Mouse (Mus musculus): ENCODE results near the gene Cdh1. TPM values are rescaled to one million over a fixed set of nuclear protein-coding genes. Genes with fewer than 3 reads are reported as not detected.

Gene Cdh1
- polyA plus RNA-seq, 1 experiment from 2014 or later: 1.7 TPM

GRCm38 (mm10) chr8:106614704-106615103, 11.6 kb downstream of the Cdh1 start:
- H3K9ac ChIP-seq (ENCODE audit: low read depth, low read length): no peak overlapping the region
- no peaks in the 10 kb centered on the region for H3K36me3 ChIP-seq (ENCODE audit: control insufficient read depth, insufficient read depth, low read length)
- peaks cover 5% of the 10 kb centered on the region for H3K4me1 ChIP-seq (ENCODE audit: control insufficient read depth, insufficient read depth, low read length)
- no peaks in the 10 kb centered on the region for H3K27me3 ChIP-seq (ENCODE audit: control insufficient read depth, insufficient read depth, low read length)
- 53% methylated on average over 5 of the region's 5 CpGs for WGBS (ENCODE audit: insufficient replicate concordance)
- ATAC-seq (replicated peaks; ENCODE audit: insufficient number of reproducible peaks, low FRiP score, low TSS enrichment): no peak
- H3K4me2 ChIP-seq: no peak overlapping the region
- no peak overlapping the region for H3K27ac ChIP-seq (ENCODE audit: low read depth, low read length)
- no peaks in the 10 kb centered on the region for H3K9me3 ChIP-seq (replicated peaks; ENCODE audit: control insufficient read depth, low read length)
- H3K4me3 ChIP-seq (ENCODE audit: low read depth, low read length): no peak overlapping the region

- no peak for ATAC-seq (replicated peaks; ENCODE audit: insufficient number of reproducible peaks, low FRiP score, low TSS enrichment)
- peaks cover 8% of the 10 kb centered on the region for H3K4me1 ChIP-seq (ENCODE audit: control insufficient read depth, insufficient read depth, low read length)
- no peak overlapping the region for H3K4me2 ChIP-seq
- H3K36me3 ChIP-seq (ENCODE audit: control insufficient read depth, insufficient read depth, low read length): no peaks in the 10 kb centered on the region
- no peak overlapping the region for H3K27ac ChIP-seq (ENCODE audit: low read depth, low read length)
- 73% methylated on average over 10 of the region's 10 CpGs for WGBS (ENCODE audit: insufficient replicate concordance)
- H3K9me3 ChIP-seq (replicated peaks; ENCODE audit: control insufficient read depth, low read length): no peaks in the 10 kb centered on the region
- H3K27me3 ChIP-seq (ENCODE audit: control insufficient read depth, insufficient read depth, low read length): no peaks in the 10 kb centered on the region
- H3K4me3 ChIP-seq (ENCODE audit: low read depth, low read length): no peak overlapping the region
- no peak overlapping the region for H3K9ac ChIP-seq (ENCODE audit: low read depth, low read length)
Observed at GRCm38 (mm10) chr8:106615661-106616299, 12.6 kb downstream of the Cdh1 start.

GRCm38 (mm10) chr8:106616679-106617078, 13.5 kb downstream of the Cdh1 start:
- Histone ChIP-seq H3K36me3 (ENCODE audit: control insufficient read depth, insufficient read depth, low read length) (no peaks in the 10 kb centered on the region), H3K4me2 (no peak overlapping the region), H3K27me3 (ENCODE audit: control insufficient read depth, insufficient read depth, low read length) (no peaks in the 10 kb centered on the region), H3K27ac (ENCODE audit: low read depth, low read length) (no peak overlapping the region), H3K4me1 (ENCODE audit: control insufficient read depth, insufficient read depth, low read length) (peaks cover 8% of the 10 kb centered on the region), H3K4me3 (ENCODE audit: low read depth, low read length) (no peak overlapping the region), H3K9me3 (replicated peaks; ENCODE audit: control insufficient read depth, low read length) (no peaks in the 10 kb centered on the region), H3K9ac (ENCODE audit: low read depth, low read length) (no peak overlapping the region)
- no peak for ATAC-seq (replicated peaks; ENCODE audit: insufficient number of reproducible peaks, low FRiP score, low TSS enrichment)
- WGBS (ENCODE audit: insufficient replicate concordance): 49% methylated on average over 4 of the region's 4 CpGs

DNA sequence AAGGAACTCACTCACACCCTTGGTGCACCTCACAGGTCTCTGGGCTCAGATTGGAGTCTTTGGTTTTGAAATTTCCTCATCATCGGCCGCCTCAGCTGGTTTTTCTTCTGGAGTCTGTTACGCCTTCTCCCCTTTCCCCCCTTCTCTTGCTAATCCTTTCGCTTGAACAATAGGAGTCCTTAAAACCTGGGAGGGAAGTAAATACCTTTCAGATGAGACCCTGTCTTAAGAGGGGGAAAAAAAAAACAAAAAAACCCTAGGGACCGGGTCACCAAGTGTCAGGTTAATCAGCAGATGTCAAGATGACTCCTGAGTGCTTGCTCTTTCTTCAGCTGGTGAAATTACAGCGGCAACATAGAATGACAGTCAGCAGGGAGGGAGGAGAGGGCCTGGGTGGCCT, 14.0 kb downstream of the Cdh1 start:
- Histone ChIP-seq H3K4me3 (ENCODE audit: low read depth, low read length) (no peak overlapping the region), H3K4me2 (no peak overlapping the region), H3K9ac (ENCODE audit: low read depth, low read length) (no peak overlapping the region), H3K27me3 (ENCODE audit: control insufficient read depth, insufficient read depth, low read length) (no peaks in the 10 kb centered on the region), H3K36me3 (ENCODE audit: control insufficient read depth, insufficient read depth, low read length) (no peaks in the 10 kb centered on the region), H3K4me1 (ENCODE audit: control insufficient read depth, insufficient read depth, low read length) (peaks cover 8% of the 10 kb centered on the region), H3K9me3 (replicated peaks; ENCODE audit: control insufficient read depth, low read length) (no peaks in the 10 kb centered on the region), H3K27ac (ENCODE audit: low read depth, low read length) (no peak overlapping the region)
- ATAC-seq (replicated peaks; ENCODE audit: insufficient number of reproducible peaks, low FRiP score, low TSS enrichment): no peak
- WGBS (ENCODE audit: insufficient replicate concordance): 31% methylated on average over 6 of the region's 6 CpGs

DNA sequence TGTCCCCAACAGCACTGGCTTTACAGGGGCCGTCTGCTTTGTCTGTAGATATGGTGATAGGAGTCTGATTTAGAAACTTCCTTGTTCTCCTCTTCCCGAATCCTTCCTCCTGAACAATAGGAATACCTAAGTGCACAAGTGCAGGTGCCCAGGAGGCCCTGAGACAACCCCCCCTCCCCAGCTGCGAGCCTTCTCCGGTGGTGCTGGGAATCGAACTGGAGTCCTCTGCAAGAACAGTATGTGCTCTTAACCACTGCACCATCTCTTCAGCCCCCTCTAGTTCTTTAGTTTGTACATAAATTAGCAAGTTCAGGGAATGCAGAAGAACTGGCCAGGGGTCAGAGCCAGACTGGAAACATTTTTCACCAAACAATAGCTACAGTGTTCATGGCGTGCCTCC, 14.7 kb downstream of the Cdh1 start:
- 67% methylated on average over 6 of the region's 6 CpGs for WGBS (ENCODE audit: insufficient replicate concordance)
- H3K27me3 ChIP-seq (ENCODE audit: control insufficient read depth, insufficient read depth, low read length): no peaks in the 10 kb centered on the region
- H3K4me1 ChIP-seq (ENCODE audit: control insufficient read depth, insufficient read depth, low read length): peaks cover 8% of the 10 kb centered on the region
- H3K9ac ChIP-seq (ENCODE audit: low read depth, low read length): no peak overlapping the region
- no peaks in the 10 kb centered on the region for H3K9me3 ChIP-seq (replicated peaks; ENCODE audit: control insufficient read depth, low read length)
- H3K27ac ChIP-seq (ENCODE audit: low read depth, low read length): no peak overlapping the region
- no peak for ATAC-seq (replicated peaks; ENCODE audit: insufficient number of reproducible peaks, low FRiP score, low TSS enrichment)
- H3K4me3 ChIP-seq (ENCODE audit: low read depth, low read length): no peak overlapping the region
- no peaks in the 10 kb centered on the region for H3K36me3 ChIP-seq (ENCODE audit: control insufficient read depth, insufficient read depth, low read length)
- no peak overlapping the region for H3K4me2 ChIP-seq

DNA sequence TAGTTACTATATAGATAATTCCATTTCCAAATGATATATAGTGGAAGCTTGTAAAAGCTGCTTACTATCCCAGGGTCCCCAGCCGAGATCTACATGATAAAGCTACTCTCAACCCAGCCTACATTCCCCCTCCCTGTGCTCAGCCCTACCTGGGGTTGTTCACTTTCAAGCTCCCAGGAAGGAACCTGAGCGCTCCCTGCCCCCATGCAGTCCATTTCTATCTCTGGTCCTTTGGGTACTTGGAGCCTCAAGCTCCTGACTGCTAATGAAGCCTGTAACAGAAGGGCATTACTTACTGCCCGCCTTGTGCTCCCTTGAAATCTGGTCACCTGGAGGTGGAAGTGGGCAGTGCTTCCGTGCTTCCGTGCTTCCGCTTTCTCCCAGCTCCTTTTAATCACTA, 15.2 kb downstream of the Cdh1 start:
- peaks cover 8% of the 10 kb centered on the region for H3K4me1 ChIP-seq (ENCODE audit: control insufficient read depth, insufficient read depth, low read length)
- H3K4me3 ChIP-seq (ENCODE audit: low read depth, low read length): no peak overlapping the region
- no peaks in the 10 kb centered on the region for H3K36me3 ChIP-seq (ENCODE audit: control insufficient read depth, insufficient read depth, low read length)
- no peak overlapping the region for H3K4me2 ChIP-seq
- no peak for ATAC-seq (replicated peaks; ENCODE audit: insufficient number of reproducible peaks, low FRiP score, low TSS enrichment)
- no peaks in the 10 kb centered on the region for H3K9me3 ChIP-seq (replicated peaks; ENCODE audit: control insufficient read depth, low read length)
- no peak overlapping the region for H3K27ac ChIP-seq (ENCODE audit: low read depth, low read length)
- 67% methylated on average over 6 of the region's 6 CpGs for WGBS (ENCODE audit: insufficient replicate concordance)
- H3K27me3 ChIP-seq (ENCODE audit: control insufficient read depth, insufficient read depth, low read length): no peaks in the 10 kb centered on the region
- no peak overlapping the region for H3K9ac ChIP-seq (ENCODE audit: low read depth, low read length)

DNA sequence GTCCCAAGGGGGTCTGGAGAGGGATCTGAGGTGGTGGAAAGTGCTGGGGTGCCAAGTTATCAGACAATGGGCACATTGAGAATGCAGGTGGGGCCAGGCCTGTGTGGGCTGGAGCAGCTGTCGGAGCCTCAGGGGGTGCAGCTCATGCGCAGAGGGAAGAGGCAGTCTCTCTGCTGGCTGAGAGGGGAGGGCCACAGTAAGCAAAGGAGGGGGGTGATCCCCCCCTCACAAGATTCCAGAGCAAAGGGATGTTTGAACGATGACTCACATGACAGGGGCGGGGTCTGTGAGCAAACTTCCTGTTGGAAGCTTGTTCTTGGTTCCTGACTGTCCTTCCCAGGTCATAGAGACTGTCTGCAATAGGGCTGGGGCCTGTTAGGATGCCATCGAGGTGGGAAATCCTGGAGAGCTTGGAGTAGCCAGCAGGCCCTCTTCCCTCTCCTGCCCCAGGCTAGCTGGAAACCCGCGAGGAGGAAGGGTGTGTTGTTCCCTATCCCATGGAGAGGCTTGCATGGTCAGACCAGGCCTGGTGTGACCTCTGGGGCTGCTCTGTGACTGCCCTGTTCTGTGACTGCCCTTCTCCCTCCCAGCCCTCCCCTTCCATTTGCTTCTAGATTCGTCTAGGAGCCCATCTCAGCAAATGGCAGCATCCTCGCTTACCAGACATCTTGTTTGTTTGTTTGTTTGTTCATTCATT, 16.5 kb downstream of the Cdh1 start:
- Histone ChIP-seq H3K4me3 (ENCODE audit: low read depth, low read length) (no peak overlapping the region), H3K27me3 (ENCODE audit: control insufficient read depth, insufficient read depth, low read length) (no peaks in the 10 kb centered on the region), H3K9ac (ENCODE audit: low read depth, low read length) (no peak overlapping the region), H3K27ac (ENCODE audit: low read depth, low read length) (peak overlapping the region; percentile 32; the same call in 1 of the 2 replicates), H3K4me1 (ENCODE audit: control insufficient read depth, insufficient read depth, low read length) (peaks cover 8% of the 10 kb centered on the region), H3K9me3 (replicated peaks; ENCODE audit: control insufficient read depth, low read length) (no peaks in the 10 kb centered on the region), H3K36me3 (ENCODE audit: control insufficient read depth, insufficient read depth, low read length) (no peaks in the 10 kb centered on the region), H3K4me2 (no peak overlapping the region)
- WGBS (ENCODE audit: insufficient replicate concordance): 34% methylated on average over 9 of the region's 9 CpGs
- peak; percentile 69; the same call in 1 of the 2 replicates for ATAC-seq (replicated peaks; ENCODE audit: insufficient number of reproducible peaks, low FRiP score, low TSS enrichment)

DNA sequence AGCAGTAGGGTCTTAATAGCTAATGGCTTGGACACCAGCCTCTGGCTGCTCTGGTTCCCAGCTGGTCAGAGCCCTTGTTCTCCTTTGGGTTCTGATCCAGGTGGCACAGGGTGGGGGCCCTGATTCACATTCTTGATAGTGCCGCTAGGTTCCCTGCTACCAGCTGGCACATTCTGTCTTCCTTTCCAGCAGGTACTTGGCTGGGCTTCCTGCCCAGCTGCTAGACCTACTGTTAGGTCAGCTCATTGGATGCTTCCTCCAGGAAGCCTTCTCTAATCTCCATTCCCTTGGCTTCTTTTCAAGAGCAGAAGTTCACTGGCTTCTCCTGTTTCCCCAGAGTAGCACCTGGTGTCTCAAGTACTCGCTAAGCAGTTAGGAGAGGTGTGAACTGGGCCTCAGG, 17.3 kb downstream of the Cdh1 start:
- ATAC-seq (replicated peaks; ENCODE audit: insufficient number of reproducible peaks, low FRiP score, low TSS enrichment): no peak
- no peak overlapping the region for H3K4me3 ChIP-seq (ENCODE audit: low read depth, low read length)
- WGBS (ENCODE audit: insufficient replicate concordance): 76% methylated on average over 2 of the region's 2 CpGs
- H3K4me2 ChIP-seq: no peak overlapping the region
- H3K36me3 ChIP-seq (ENCODE audit: control insufficient read depth, insufficient read depth, low read length): no peaks in the 10 kb centered on the region
- H3K27me3 ChIP-seq (ENCODE audit: control insufficient read depth, insufficient read depth, low read length): no peaks in the 10 kb centered on the region
- peaks cover 8% of the 10 kb centered on the region for H3K4me1 ChIP-seq (ENCODE audit: control insufficient read depth, insufficient read depth, low read length)
- no peak overlapping the region for H3K27ac ChIP-seq (ENCODE audit: low read depth, low read length)
- H3K9me3 ChIP-seq (replicated peaks; ENCODE audit: control insufficient read depth, low read length): no peaks in the 10 kb centered on the region
- H3K9ac ChIP-seq (ENCODE audit: low read depth, low read length): no peak overlapping the region

DNA sequence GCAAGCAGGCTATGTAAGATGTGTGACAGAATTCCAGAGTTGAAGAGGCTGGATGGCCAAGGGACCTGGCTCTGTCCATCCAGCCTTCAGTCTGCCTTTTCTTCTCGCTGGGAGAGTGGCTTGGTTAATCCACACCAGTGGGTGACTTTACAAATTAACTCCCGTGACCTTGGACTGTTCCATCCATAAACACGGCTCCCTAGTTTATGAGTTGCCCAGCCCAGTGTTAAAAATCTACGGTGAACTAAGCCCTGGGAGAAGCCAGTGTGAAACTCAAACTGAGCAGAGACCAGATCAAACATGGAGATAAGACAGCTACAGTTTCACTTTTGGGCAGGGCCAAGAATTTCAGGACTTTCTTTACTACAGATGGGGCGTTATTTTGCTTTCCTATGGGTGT, 19.9 kb downstream of the Cdh1 start:
- ATAC-seq (replicated peaks; ENCODE audit: insufficient number of reproducible peaks, low FRiP score, low TSS enrichment): no peak
- H3K9me3 ChIP-seq (replicated peaks; ENCODE audit: control insufficient read depth, low read length): no peaks in the 10 kb centered on the region
- no peaks in the 10 kb centered on the region for H3K36me3 ChIP-seq (ENCODE audit: control insufficient read depth, insufficient read depth, low read length)
- peaks cover 8% of the 10 kb centered on the region for H3K4me1 ChIP-seq (ENCODE audit: control insufficient read depth, insufficient read depth, low read length)
- no peak overlapping the region for H3K4me3 ChIP-seq (ENCODE audit: low read depth, low read length)
- H3K9ac ChIP-seq (ENCODE audit: low read depth, low read length): no peak overlapping the region
- H3K27me3 ChIP-seq (ENCODE audit: control insufficient read depth, insufficient read depth, low read length): no peaks in the 10 kb centered on the region
- H3K27ac ChIP-seq (ENCODE audit: low read depth, low read length): no peak overlapping the region
- H3K4me2 ChIP-seq: no peak overlapping the region
- WGBS (ENCODE audit: insufficient replicate concordance): 66% methylated on average over 5 of the region's 5 CpGs
